Mouse (Mus musculus): ENCODE measurements around the gene Copg1. TPM values are rescaled to one million over a fixed set of nuclear protein-coding genes. Genes with fewer than 3 reads are reported as not detected.
A peak's percentile ranks its signal among the peaks of the same experiment; 100 is the strongest.
"Not testable (repeated sequence)": the region's sequence is repeated elsewhere in the genome, so short reads cannot be mapped to it uniquely, and the experiment has no call there.

Copg1 gene
- polyA plus RNA-seq, 1 experiment from 2014 or later = 128 TPM

DNA sequence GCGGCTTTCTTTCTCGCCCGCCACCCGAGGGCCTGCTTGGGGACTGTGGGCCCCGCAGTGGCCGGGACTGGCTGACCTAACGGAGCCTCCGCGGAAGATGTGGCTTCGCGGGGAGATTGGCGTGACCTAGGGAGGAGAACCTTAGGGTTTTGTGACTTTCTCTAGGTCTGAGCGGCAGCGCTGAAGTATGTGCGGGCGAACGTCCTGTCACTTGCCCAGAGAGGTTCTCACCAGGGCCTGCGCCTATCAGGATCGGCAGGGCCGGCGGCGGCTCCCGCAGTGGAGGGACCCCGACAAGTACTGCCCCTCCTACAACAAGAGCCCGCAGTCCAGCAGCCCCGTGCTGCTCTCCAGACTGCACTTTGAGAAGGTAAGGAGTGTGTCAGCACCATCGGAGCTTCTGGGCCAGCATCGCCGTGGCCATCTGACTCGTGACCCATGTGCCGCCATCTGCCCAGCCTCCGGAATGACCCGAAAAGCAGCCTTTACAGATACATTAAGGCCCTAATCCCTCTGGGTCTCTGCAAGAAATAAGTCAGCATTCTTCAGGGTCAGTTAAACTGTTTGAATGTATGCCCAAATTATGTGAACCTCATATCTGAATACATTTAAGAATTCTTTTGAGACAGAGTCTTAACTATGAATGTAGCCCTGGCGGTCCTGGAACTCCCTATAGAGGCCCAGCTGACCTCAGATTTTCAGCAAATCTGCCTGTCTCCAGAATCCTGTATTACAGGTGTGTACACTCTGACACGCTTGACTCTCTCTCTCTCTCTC, 26.9 kb downstream of the Copg1 start:
- H3K36me3 ChIP-seq (ENCODE audit: control insufficient read depth, insufficient read depth, low read length) = 0 out of 2 replicates have a peak, but pooled peaks cover 2% of the 10 kb centered on the region
- WGBS = 5% methylated on average over 33 of the region's 35 CpGs

DNA sequence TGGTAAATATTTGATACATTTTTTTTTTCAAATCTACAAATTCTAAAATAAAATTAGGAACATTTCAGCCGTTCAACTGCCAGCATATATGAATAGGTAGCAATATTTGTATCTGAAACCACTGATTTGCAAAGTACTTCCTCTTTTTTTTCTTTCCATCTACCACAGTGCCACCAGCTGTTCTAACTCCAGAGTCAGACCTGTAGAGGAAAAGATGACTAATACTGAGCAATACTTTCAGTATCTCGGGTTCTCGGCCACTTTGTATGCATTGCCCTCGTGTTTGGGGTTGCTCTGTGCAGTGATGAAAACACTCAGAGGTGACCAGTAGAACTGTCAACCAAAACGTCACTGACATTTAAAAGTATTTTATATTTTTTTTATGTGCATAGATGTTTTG, 28.3 kb downstream of the Copg1 start:
- Histone ChIP-seq H3K9me3 (ENCODE audit: control insufficient read depth, low read length) (no peaks in the 10 kb centered on the region), H3K27ac (ENCODE audit: low read depth, low read length) (no peak overlapping the region), H3K4me1 (replicated peaks; ENCODE audit: control insufficient read depth, insufficient read depth, low read length) (no peaks in the 10 kb centered on the region; the same call in 1 of the 2 replicates), H3K27me3 (ENCODE audit: control insufficient read depth, insufficient read depth, low read length) (no peaks in the 10 kb centered on the region), H3K36me3 (ENCODE audit: control insufficient read depth, insufficient read depth, low read length) (no peaks in the 10 kb centered on the region), H3K4me3 (ENCODE audit: low read depth, low read length) (no peak overlapping the region), H3K4me2 (replicated peaks; ENCODE audit: low read depth, low read length) (no peak overlapping the region), H3K9ac (ENCODE audit: low read depth, low read length) (no peak overlapping the region)
- 93% methylated on average over 5 of the region's 5 CpGs for WGBS
- ATAC-seq (ENCODE audit: low FRiP score) = no peak
- DNase-seq (ENCODE audit: low spot score) = no peak

More for the DNA sequence above, 26.9 kb downstream of the Copg1 start:
- Histone ChIP-seq H3K9me3 (ENCODE audit: control insufficient read depth, low read length) (no peaks in the 10 kb centered on the region), H3K27ac (ENCODE audit: low read depth, low read length) (peak overlapping the region; percentile 74), H3K27me3 (ENCODE audit: control insufficient read depth, insufficient read depth, low read length) (no peaks in the 10 kb centered on the region), H3K4me3 (ENCODE audit: low read depth, low read length) (peak overlapping the region; percentile 75), H3K9ac (ENCODE audit: low read depth, low read length) (peak overlapping the region; percentile 86), H3K4me1 (replicated peaks; ENCODE audit: control insufficient read depth, insufficient read depth, low read length) (no peaks in the 10 kb centered on the region; the same call in 1 of the 2 replicates), H3K4me2 (replicated peaks; ENCODE audit: low read depth, low read length) (peak overlapping the region; percentile 73)
- DNase-seq (ENCODE audit: low spot score) (peak; percentile 68), ATAC-seq (ENCODE audit: low FRiP score) (peak; percentile 70)

- WGBS = 97% methylated on average over 4 of the region's 4 CpGs
- H3K4me3 ChIP-seq (ENCODE audit: low read depth, low read length) = no peak overlapping the region
- H3K36me3 ChIP-seq (ENCODE audit: control insufficient read depth, insufficient read depth, low read length) = no peaks in the 10 kb centered on the region
- no peak for DNase-seq (ENCODE audit: low spot score)
- H3K4me2 ChIP-seq (replicated peaks; ENCODE audit: low read depth, low read length) = no peak overlapping the region
- no peak overlapping the region for H3K9ac ChIP-seq (ENCODE audit: low read depth, low read length)
- H3K27ac ChIP-seq (ENCODE audit: low read depth, low read length) = no peak overlapping the region
- H3K4me1 ChIP-seq (replicated peaks; ENCODE audit: control insufficient read depth, insufficient read depth, low read length) = no peaks in the 10 kb centered on the region
- no peaks in the 10 kb centered on the region for H3K9me3 ChIP-seq (ENCODE audit: control insufficient read depth, low read length)
- no peak for ATAC-seq (ENCODE audit: low FRiP score)
- no peaks in the 10 kb centered on the region for H3K27me3 ChIP-seq (ENCODE audit: control insufficient read depth, insufficient read depth, low read length)
These were observed 33.6 kb downstream of the Copg1 start for GRCm38 (mm10) chr6:87921201-87921600.

DNA sequence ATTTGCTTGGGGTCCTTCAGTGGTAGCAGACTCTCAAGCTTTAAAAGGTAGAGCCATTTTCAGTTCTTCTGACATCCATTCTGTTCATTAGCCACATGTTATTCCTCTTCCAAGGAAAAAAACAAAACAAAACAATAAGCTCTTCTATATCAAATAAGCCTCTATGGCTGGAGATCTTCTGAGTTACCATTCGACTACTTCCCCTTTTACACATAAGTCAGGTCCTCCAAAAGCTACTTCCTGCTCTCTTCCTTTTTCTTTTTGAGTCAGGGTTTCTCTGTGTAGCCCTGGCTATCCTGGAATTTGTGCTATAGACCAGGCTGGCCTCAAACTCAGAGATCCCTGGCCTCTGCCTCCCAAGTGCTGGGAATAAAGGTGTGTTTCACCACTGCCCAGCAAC, 36.0 kb downstream of the Copg1 start:
- no peak for DNase-seq (ENCODE audit: low spot score)
- no peak overlapping the region for H3K9ac ChIP-seq (ENCODE audit: low read depth, low read length)
- no peak overlapping the region for H3K27ac ChIP-seq (ENCODE audit: low read depth, low read length)
- WGBS = 94% methylated on average over 1 of the region's 1 CpGs
- no peak for ATAC-seq (ENCODE audit: low FRiP score)
- H3K4me3 ChIP-seq (ENCODE audit: low read depth, low read length) = no peak overlapping the region
- no peak overlapping the region for H3K4me2 ChIP-seq (replicated peaks; ENCODE audit: low read depth, low read length)
- H3K36me3 ChIP-seq (ENCODE audit: control insufficient read depth, insufficient read depth, low read length) = no peaks in the 10 kb centered on the region
- H3K27me3 ChIP-seq (ENCODE audit: control insufficient read depth, insufficient read depth, low read length) = no peaks in the 10 kb centered on the region
- H3K4me1 ChIP-seq (replicated peaks; ENCODE audit: control insufficient read depth, insufficient read depth, low read length) = no peaks in the 10 kb centered on the region
- H3K9me3 ChIP-seq (ENCODE audit: control insufficient read depth, low read length) = no peaks in the 10 kb centered on the region

- Histone ChIP-seq H3K27ac (ENCODE audit: low read depth, low read length) (no peak overlapping the region), H3K4me3 (ENCODE audit: low read depth, low read length) (no peak overlapping the region), H3K9ac (ENCODE audit: low read depth, low read length) (no peak overlapping the region), H3K4me1 (replicated peaks; ENCODE audit: control insufficient read depth, insufficient read depth, low read length) (no peaks in the 10 kb centered on the region), H3K4me2 (replicated peaks; ENCODE audit: low read depth, low read length) (no peak overlapping the region), H3K9me3 (ENCODE audit: control insufficient read depth, low read length) (no peaks in the 10 kb centered on the region), H3K36me3 (ENCODE audit: control insufficient read depth, insufficient read depth, low read length) (peaks cover 6% of the 10 kb centered on the region; the same call in 1 of the 2 replicates), H3K27me3 (ENCODE audit: control insufficient read depth, insufficient read depth, low read length) (no peaks in the 10 kb centered on the region)
- no peak for ATAC-seq (ENCODE audit: low FRiP score)
- DNase-seq (ENCODE audit: low spot score) = no peak
- WGBS = 88% methylated on average over 5 of the region's 5 CpGs
These were observed 47.4 kb downstream of the Copg1 start for GRCm38 (mm10) chr6:87935037-87935436.

- DNase-seq (ENCODE audit: low spot score) = peak; percentile 72
- Histone ChIP-seq H3K9ac (ENCODE audit: low read depth, low read length) (no peak overlapping the region), H3K9me3 (ENCODE audit: control insufficient read depth, low read length) (no peaks in the 10 kb centered on the region), H3K27ac (ENCODE audit: low read depth, low read length) (peak overlapping the region; percentile 69), H3K4me1 (replicated peaks; ENCODE audit: control insufficient read depth, insufficient read depth, low read length) (no peaks in the 10 kb centered on the region), H3K4me2 (replicated peaks; ENCODE audit: low read depth, low read length) (no peak overlapping the region; the same call in 1 of the 2 replicates), H3K4me3 (ENCODE audit: low read depth, low read length) (no peak overlapping the region), H3K36me3 (ENCODE audit: control insufficient read depth, insufficient read depth, low read length) (peaks cover 6% of the 10 kb centered on the region; the same call in 1 of the 2 replicates), H3K27me3 (ENCODE audit: control insufficient read depth, insufficient read depth, low read length) (no peaks in the 10 kb centered on the region)
- ATAC-seq (ENCODE audit: low FRiP score) = peak; percentile 95
- WGBS = 43% methylated on average over 19 of the region's 19 CpGs
These were observed 49.7 kb downstream of the Copg1 start for GRCm38 (mm10) chr6:87937178-87937788.

- no peaks in the 10 kb centered on the region for H3K4me1 ChIP-seq (replicated peaks; ENCODE audit: control insufficient read depth, insufficient read depth, low read length)
- ATAC-seq (ENCODE audit: low FRiP score) = no peak
- no peak for DNase-seq (ENCODE audit: low spot score)
- no peaks in the 10 kb centered on the region for H3K27me3 ChIP-seq (ENCODE audit: control insufficient read depth, insufficient read depth, low read length)
- H3K4me2 ChIP-seq (replicated peaks; ENCODE audit: low read depth, low read length) = no peak overlapping the region
- no peak overlapping the region for H3K27ac ChIP-seq (ENCODE audit: low read depth, low read length)
- H3K36me3 ChIP-seq (ENCODE audit: control insufficient read depth, insufficient read depth, low read length) = peaks cover 6% of the 10 kb centered on the region; the same call in 1 of the 2 replicates
- no peaks in the 10 kb centered on the region for H3K9me3 ChIP-seq (ENCODE audit: control insufficient read depth, low read length)
- no peak overlapping the region for H3K9ac ChIP-seq (ENCODE audit: low read depth, low read length)
- 85% methylated on average over 3 of the region's 3 CpGs for WGBS
- no peak overlapping the region for H3K4me3 ChIP-seq (ENCODE audit: low read depth, low read length)
These were observed 51.3 kb downstream of the Copg1 start for GRCm38 (mm10) chr6:87938941-87939340.

GRCm38 (mm10) chr6:87942179-87942578, 54.6 kb downstream of the Copg1 start:
- Histone ChIP-seq H3K4me3 (ENCODE audit: low read depth, low read length) (no peak overlapping the region), H3K36me3 (ENCODE audit: control insufficient read depth, insufficient read depth, low read length) (no peaks in the 10 kb centered on the region), H3K9me3 (ENCODE audit: control insufficient read depth, low read length) (no peaks in the 10 kb centered on the region), H3K27me3 (ENCODE audit: control insufficient read depth, insufficient read depth, low read length) (no peaks in the 10 kb centered on the region), H3K4me2 (replicated peaks; ENCODE audit: low read depth, low read length) (no peak overlapping the region), H3K27ac (ENCODE audit: low read depth, low read length) (no peak overlapping the region), H3K9ac (ENCODE audit: low read depth, low read length) (no peak overlapping the region), H3K4me1 (replicated peaks; ENCODE audit: control insufficient read depth, insufficient read depth, low read length) (no peaks in the 10 kb centered on the region)
- 88% methylated on average over 7 of the region's 7 CpGs for WGBS
- DNase-seq (ENCODE audit: low spot score) (no peak), ATAC-seq (ENCODE audit: low FRiP score) (no peak)

- not testable (repeated sequence) for H3K9me3 ChIP-seq (ENCODE audit: control insufficient read depth, low read length); H3K27ac ChIP-seq (ENCODE audit: low read depth, low read length); H3K4me1 ChIP-seq (replicated peaks; ENCODE audit: control insufficient read depth, insufficient read depth, low read length); H3K4me2 ChIP-seq (replicated peaks; ENCODE audit: low read depth, low read length); ATAC-seq (ENCODE audit: low FRiP score); H3K9ac ChIP-seq (ENCODE audit: low read depth, low read length); H3K27me3 ChIP-seq (ENCODE audit: control insufficient read depth, insufficient read depth, low read length); DNase-seq (ENCODE audit: low spot score); H3K4me3 ChIP-seq (ENCODE audit: low read depth, low read length); H3K36me3 ChIP-seq (ENCODE audit: control insufficient read depth, insufficient read depth, low read length)
- 70% methylated on average over 4 of the region's 4 CpGs for WGBS
These were observed 74.8 kb downstream of the Copg1 start for GRCm38 (mm10) chr6:87962457-87962856.
